Mouse (Mus musculus) cerebellum, adult 18-20 months (tissue): ENCODE data around the gene Zfp160.
"Not testable (repeated sequence)": the region's sequence is repeated elsewhere in the genome, so short reads cannot be mapped to it uniquely, and the experiment has no call there.

Experiments
- DNase-seq, 2 experiments: peaks; one replicate each; pipeline ENCODE4 v3.0.0; 2021

The Zfp160 gene

DNA sequence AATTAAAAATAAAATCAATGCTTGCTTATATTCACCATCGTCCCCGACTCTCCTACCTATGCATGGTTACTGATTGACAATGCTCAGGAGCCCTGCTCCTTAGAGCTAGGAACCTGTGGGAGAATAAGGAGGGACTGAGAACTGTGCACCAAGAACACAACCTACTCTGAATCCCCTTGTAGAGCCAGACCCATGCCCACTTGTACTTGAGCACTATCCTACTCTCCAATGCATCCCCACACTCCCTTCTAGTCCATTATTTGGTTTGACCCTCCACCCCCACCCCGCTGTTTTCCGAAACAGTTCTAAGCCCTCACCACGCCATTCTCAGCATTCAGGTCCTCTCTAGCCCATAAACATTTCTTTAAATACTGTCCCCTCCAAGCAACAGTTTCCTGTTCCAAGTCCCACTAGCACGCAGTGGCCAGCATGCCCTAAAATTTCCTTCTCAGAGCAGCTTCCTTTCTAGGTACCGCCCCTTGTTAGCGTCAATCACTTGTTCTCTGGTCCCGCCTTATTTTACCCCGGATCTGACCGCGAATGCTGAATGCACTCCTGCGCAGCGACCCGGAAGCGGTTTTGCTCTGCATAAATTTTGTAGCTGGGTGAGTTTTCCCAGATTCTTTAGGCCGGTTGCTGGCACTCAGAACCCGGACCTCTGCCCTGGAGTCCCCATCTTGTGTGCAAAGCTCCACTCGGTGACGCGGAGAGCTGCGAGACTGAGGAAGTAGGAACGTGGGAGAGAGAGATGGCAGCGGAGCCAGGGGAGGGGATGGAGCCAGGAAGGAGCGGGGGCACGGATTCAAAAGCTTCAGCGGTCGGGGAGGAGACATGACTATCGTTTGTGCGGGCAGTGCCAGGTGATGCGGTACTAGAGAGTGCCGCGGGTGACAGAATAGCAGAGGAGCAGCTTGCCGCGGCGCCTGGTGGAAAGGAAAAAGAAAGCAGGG is at the start of gene Zfp160:
TSS of gene Zfp160 (plus strand) at position 522 of the 950 bp plus-strand sequence.
- peak; percentile 84 to 92 for DNase-seq

DNA sequence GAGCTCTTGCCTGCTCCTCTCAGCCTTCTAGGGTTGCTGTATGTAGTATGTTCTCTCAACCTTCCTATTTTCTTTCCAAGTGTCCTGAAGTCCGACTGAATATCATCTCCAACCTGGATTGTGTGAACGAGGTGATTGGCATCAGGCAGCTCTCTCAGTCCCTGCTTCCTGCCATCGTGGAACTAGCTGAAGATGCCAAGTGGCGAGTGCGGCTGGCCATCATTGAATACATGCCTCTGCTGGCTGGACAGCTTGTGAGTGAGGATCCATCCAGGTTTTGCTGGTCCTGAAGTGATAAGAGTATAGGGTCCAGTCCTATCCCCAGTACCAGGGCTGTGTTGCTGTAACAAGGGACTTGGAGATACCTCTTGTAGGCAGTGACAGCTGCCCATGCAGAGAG is 48.3 kb upstream of the Zfp160 start:
- DNase-seq, result no peak

- DNase-seq, result no peak
These were observed 43.3 kb upstream of the Zfp160 start for GRCm38 (mm10) chr17:20965421-20965820.

GRCm38 (mm10) chr17:20966681-20967080 is 42.0 kb upstream of the Zfp160 start:
- DNase-seq, result no peak

DNA sequence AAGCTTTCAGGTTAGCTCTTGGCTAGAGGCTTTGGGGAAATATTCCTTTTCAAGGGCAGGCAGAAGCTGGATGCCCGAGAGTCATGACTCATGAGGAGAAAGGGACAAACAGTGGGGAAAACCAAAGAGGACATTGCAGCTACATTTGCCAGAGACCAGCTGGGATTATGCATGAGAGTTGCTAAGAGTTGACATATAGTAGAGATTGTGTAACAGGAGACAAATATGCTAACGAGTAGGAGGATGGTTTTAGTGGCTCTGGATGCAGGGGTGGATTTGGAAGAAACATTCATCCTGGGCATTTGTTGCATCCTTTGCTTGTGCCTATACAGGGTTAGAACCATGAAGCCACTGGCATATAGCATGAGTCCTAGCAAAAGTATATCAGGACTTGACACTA is 15.0 kb upstream of the Zfp160 start:
- no peak for DNase-seq

DNA sequence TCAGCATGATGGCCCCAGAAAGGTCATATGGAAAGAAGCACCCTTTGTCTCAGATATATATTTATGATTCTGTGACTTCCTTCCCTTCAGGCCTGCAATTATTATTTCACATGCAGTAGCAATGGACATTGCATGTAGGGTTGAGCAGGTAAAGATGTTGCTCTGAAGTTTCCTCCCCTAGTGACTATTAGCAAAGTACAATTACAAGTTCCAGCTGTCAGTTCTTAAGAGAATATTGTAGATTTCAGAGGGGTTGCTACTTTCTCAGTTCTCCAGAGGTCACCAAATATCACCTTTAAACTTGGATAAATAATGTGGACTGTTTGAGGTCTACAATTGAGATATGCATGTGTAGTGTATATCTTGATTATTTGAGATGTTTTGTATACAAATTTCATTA is 12.3 kb upstream of the Zfp160 start, which contains the start of gene Vmn1r233:
TSS of gene Vmn1r233 (minus strand) at position 101 of the 400 bp plus-strand sequence.
- DNase-seq, result no peak

GRCm38 (mm10) chr17:21009726-21010125 is 1.0 kb downstream of the Zfp160 start:
- no peak for DNase-seq

- no peak for DNase-seq
These were observed 9.8 kb downstream of the Zfp160 start for GRCm38 (mm10) chr17:21018410-21019080.

GRCm38 (mm10) chr17:21048020-21048419 is 39.3 kb downstream of the Zfp160 start:
- DNase-seq, result not testable (repeated sequence)

DNA sequence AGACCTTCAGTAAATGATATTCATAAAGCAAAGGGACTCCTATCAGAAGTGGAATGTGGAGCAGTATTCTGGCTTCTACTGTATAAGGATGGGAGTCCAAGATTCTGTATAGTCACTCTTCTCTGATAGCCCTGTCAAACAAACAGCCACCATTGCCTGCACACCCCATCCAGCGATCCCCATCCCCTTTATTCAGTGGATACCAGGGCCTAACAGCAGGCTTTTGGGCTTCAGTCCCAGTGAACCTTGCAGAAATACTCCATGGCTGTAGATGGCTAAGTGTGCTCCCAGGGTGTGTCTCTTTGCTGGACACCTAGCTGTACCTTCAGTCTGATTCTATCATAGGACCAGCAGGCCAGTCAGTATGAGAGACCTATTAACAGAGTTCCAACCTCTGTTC is 42.2 kb downstream of the Zfp160 start:
- no peak for DNase-seq

DNA sequence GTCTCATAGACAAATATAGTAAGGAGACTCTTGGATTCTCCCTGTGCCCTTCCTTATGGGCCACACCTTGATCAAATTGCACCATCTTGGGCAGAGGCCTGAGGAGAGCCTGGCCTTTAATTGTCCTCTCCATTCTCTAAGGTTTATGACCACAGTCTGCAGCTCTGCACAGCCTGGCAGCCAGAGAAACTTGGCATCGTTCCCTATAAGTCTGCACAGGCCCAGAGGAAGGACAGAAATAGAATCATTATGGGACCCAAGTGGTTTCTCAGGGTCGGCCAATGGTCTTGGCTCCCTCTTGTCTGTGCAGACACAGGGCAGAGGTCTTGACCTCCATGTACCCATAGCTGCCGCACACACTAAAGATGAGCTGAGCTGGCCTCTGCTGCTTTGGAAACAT is 42.6 kb downstream of the Zfp160 start:
- DNase-seq, result not testable (repeated sequence)

DNA sequence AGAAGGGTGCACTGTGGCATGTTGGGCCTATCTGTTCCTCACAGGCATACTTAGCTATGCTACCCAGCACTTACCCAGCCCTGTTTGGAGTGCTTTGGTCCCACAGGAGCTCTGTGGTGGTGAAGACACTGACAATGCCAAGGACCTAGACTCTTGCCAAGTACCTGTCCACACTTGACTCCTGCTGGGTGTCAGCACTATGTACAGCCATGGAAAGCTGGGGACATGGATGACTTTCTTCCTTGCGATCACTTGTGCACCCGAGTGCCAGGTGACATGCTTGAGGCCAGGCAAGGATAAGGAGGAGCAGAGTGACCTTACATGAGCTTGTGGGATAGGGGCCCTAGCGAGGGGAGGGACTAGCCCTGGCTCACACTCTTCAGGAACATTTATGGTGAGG is 43.2 kb downstream of the Zfp160 start:
- not testable (repeated sequence) for DNase-seq

DNA sequence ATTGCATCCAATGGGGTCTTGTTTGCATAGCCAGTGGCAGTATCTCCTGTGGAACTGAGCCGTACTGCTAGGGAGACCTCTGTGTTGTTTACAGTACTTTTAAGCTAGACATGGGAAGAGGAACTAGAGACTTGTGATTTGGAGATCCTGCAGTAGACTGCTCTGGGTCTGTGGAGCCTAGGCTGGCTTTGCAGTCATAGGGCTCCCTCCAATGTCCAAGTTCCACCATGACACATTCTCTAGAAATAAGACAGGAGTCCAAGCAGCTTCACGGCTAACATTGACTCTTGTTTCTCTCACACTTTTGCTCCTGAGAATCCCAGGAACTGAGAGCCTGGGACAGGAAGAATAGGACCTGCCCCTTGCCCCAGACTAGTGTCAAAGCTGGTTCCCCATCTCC is 44.6 kb downstream of the Zfp160 start:
- DNase-seq, result no peak

GRCm38 (mm10) chr17:21055111-21055510 is 46.4 kb downstream of the Zfp160 start:
- DNase-seq, result not testable (repeated sequence)

DNA sequence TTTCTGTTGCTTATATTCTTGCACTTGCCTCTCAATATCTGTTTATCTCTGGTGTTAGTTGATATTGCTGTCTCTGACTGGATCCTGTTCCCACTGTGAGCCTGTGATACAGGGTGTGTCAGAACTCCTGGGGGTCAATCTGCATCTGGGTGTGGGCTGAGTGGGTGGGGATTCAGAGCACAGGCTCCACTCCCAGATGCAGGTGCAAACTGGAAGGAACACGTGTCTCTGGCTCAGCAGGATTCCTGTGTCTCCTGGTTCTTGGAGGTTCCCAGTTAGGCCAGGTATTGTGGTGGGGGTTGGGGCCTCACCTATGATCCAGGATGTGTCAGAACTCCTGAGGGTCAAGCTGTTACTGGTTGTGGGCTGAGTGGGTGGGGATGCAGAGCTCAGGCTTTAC is 56.8 kb downstream of the Zfp160 start:
- no peak for DNase-seq

DNA sequence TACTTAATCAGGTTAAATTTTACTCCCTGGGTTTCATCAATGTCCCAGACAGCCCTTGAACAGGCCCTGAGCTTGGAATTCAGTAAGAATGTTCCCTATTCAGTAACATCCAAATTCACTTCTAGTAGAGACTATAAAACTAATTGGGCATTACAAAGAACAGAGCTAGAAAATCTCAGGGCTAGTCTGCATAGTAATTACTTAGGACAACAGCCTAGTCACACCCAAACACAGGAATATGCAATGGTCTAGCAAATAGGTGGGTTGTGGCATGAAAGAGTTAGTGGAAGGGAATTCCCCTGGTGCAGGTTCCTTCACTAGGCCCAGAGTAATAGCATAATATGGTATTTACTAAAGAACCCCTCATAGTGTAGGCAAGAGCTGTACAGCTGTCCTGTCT is 58.3 kb downstream of the Zfp160 start:
- DNase-seq, result no peak

- not testable (repeated sequence) for DNase-seq
These were observed 60.7 kb downstream of the Zfp160 start for GRCm38 (mm10) chr17:21069443-21069842.

- not testable (repeated sequence) for DNase-seq
These were observed 62.3 kb downstream of the Zfp160 start for GRCm38 (mm10) chr17:21070971-21071370.
